Comparison of ENCODE assay signal across 26 mouse cellular contexts in the genomic region with DNA sequence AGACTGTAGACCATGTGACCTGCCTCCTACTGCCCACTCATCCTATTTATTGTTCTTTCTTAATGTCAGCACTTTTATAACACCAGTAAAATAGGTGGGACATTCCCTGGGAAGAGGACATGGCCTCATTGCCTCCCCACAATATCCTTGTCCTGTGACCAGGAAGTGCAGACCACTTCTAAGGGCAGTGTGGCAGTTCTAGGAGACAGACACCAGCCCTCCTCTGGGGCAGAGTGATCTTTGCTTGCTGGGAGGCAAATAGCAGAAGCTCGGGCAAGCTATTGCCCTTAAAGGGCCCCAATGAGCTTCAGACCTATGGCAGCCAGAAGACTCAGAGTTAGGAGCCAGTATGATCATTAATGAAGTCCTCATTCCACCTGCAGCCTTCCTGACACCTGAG. TPM values are rescaled to one million over a fixed set of nuclear protein-coding genes. Genes with fewer than 3 reads are reported as not detected.
DNase-seq lines count a peak whose midpoint lies in the region; ATAC-seq and TF ChIP-seq lines count a peak whose summit lies in the region.
"Had no signal": no experiment of that assay in that cellular context is flagged by ENCODE, and none has a peak within 500 bp of the region (broad histone marks: within the 10 kb centered on the region; RNA-seq: fewer than 3 reads in every experiment).

No protein-coding gene starts in this region.

- no peak for DNase-seq in heart, adult 8-10 months (ENCODE audit: low spot score)
- DNase-seq in spleen, adult 2 months (ENCODE audit: low read depth in 1 of 2, low spot score in 2 of 2) = no peak
- DNase-seq in spleen, postnatal 4 days (ENCODE audit: low spot score in 2 of 2) = no peak
- DNase-seq in retina, postnatal 1 day = no peak
- no peak for DNase-seq in kidney, adult 18-20 months
- DNase-seq: adrenal gland, adult 8-10 months; adrenal gland, postnatal 36 days; cerebellum, adult 11-12 months; cerebellum, adult 9-10 months; cerebellum, postnatal 25 days; gastrocnemius, postnatal 10 days; heart, adult 18-20 months; heart, postnatal 10 days; heart, postnatal 4 days had no signal

- WGBS in heart, embryonic 15.5 days = 38% methylated on average over 1 of the region's 1 CpGs
- WGBS in spleen, adult 2 months = 43% methylated on average over 1 of the region's 1 CpGs
- WGBS in intestine, embryonic 16.5 days = 33% methylated on average over 1 of the region's 1 CpGs

- TF ChIP-seq CTCF in spleen, adult 2 months (IDR thresholded peaks at IDR 0.05; ENCODE audit: extremely low read depth, insufficient read depth, insufficient read length, insufficient replicate concordance) = no peak

- no peaks in the 10 kb centered on the region for H3K27me3 ChIP-seq in heart, embryonic 15.5 days
- H3K27me3 ChIP-seq in spleen, adult 2 months (ENCODE audit: control insufficient read depth, insufficient read depth, low read length) = no peaks in the 10 kb centered on the region
- no peaks in the 10 kb centered on the region for H3K27me3 ChIP-seq in intestine, embryonic 16.5 days (replicated peaks; ENCODE audit: control insufficient read depth, insufficient read depth, low read length)
- H3K27me3 ChIP-seq in megakaryocyte, embryonic 14.5 days (replicated peaks) = peaks cover 4% of the 10 kb centered on the region
- H3K27me3 ChIP-seq: embryonic facial prominence, embryonic 12.5 days; forebrain, embryonic 15.5 days; hindbrain, embryonic 12.5 days had no signal

- no peak for TF ChIP-seq POLR2A in spleen, adult 2 months (IDR thresholded peaks at IDR 0.05; ENCODE audit: low read depth, low read length)

- peaks cover 12% of the 10 kb centered on the region for H3K4me1 ChIP-seq in heart, embryonic 15.5 days (replicated peaks)
- H3K4me1 ChIP-seq in spleen, adult 2 months (ENCODE audit: control insufficient read depth, insufficient read depth, insufficient read length) = peaks cover 5% of the 10 kb centered on the region; the same call in 1 of the 2 replicates
- H3K4me1 ChIP-seq in intestine, embryonic 16.5 days (ENCODE audit: control insufficient read depth, insufficient read depth, low read length) = no peaks in the 10 kb centered on the region
- H3K4me1 ChIP-seq in megakaryocyte, embryonic 14.5 days = peaks cover 32% of the 10 kb centered on the region
- H3K4me1 ChIP-seq: embryonic facial prominence, embryonic 12.5 days; forebrain, embryonic 15.5 days; hindbrain, embryonic 12.5 days had no signal

- no peak overlapping the region for H3K4me3 ChIP-seq in heart, embryonic 15.5 days
- H3K4me3 ChIP-seq in spleen, adult 2 months (ENCODE audit: extremely low read depth, insufficient read depth, insufficient read length) = no peak overlapping the region
- H3K4me3 ChIP-seq in intestine, embryonic 16.5 days (ENCODE audit: low read length) = no peak overlapping the region
- H3K4me3 ChIP-seq in megakaryocyte, embryonic 14.5 days (replicated peaks) = peak overlapping the region; percentile 15
- H3K4me3 ChIP-seq: embryonic facial prominence, embryonic 12.5 days; forebrain, embryonic 15.5 days; hindbrain, embryonic 12.5 days had no signal

- H3K9ac ChIP-seq in heart, embryonic 15.5 days = no peak overlapping the region
- H3K9ac ChIP-seq in intestine, embryonic 16.5 days (ENCODE audit: low read depth, low read length) = no peak overlapping the region; the same call in 1 of the 2 replicates
- H3K9ac ChIP-seq: embryonic facial prominence, embryonic 12.5 days; forebrain, embryonic 15.5 days; hindbrain, embryonic 12.5 days had no signal

- ATAC-seq in heart, embryonic 15.5 days (replicated peaks; ENCODE audit: insufficient number of reproducible peaks, insufficient read depth, low FRiP score, low read depth) = no peak
- ATAC-seq in intestine, embryonic 16.5 days = peak; percentile 75
- ATAC-seq: forebrain, embryonic 15.5 days; hindbrain, embryonic 16.5 days; inflammation-experienced regulatory T-cells, adult 6 months had no signal

- no peaks in the 10 kb centered on the region for H3K36me3 ChIP-seq in heart, embryonic 15.5 days
- H3K36me3 ChIP-seq in spleen, adult 2 months (ENCODE audit: control insufficient read depth, insufficient read depth, low read length) = peaks cover 2% of the 10 kb centered on the region
- H3K36me3 ChIP-seq in intestine, embryonic 16.5 days (ENCODE audit: control insufficient read depth, insufficient read depth, low read length) = no peaks in the 10 kb centered on the region
- H3K36me3 ChIP-seq in megakaryocyte, embryonic 14.5 days (replicated peaks; ENCODE audit: low read length) = peaks cover 39% of the 10 kb centered on the region
- H3K36me3 ChIP-seq: embryonic facial prominence, embryonic 12.5 days; forebrain, embryonic 15.5 days; hindbrain, embryonic 12.5 days had no signal

- H3K4me2 ChIP-seq in heart, embryonic 15.5 days = 0 out of 2 replicates have a peak overlapping the region, but pooled peaks have one; percentile 21
- no peak overlapping the region for H3K4me2 ChIP-seq in intestine, embryonic 16.5 days (ENCODE audit: low read depth, low read length)
- H3K4me2 ChIP-seq: embryonic facial prominence, embryonic 12.5 days; forebrain, embryonic 15.5 days; hindbrain, embryonic 12.5 days had no signal

- H3K9me3 ChIP-seq in heart, embryonic 15.5 days (replicated peaks) = no peaks in the 10 kb centered on the region
- H3K9me3 ChIP-seq in intestine, embryonic 16.5 days (ENCODE audit: control insufficient read depth, low read length) = no peaks in the 10 kb centered on the region
- H3K9me3 ChIP-seq in megakaryocyte, embryonic 14.5 days = no peaks in the 10 kb centered on the region
- H3K9me3 ChIP-seq: embryonic facial prominence, embryonic 12.5 days; forebrain, embryonic 15.5 days; hindbrain, embryonic 12.5 days had no signal

- H3K27ac ChIP-seq in heart, embryonic 15.5 days = peak overlapping the region; percentile 47; the same call in 1 of the 2 replicates
- H3K27ac ChIP-seq in spleen, adult 2 months (ENCODE audit: insufficient read depth, low read length) = peak overlapping the region; percentile 81
- H3K27ac ChIP-seq in intestine, embryonic 16.5 days (ENCODE audit: low read length) = peak overlapping the region; percentile 66
- H3K27ac ChIP-seq: embryonic facial prominence, embryonic 12.5 days; forebrain, embryonic 15.5 days; hindbrain, embryonic 12.5 days had no signal

RNA-seq across cellular contexts. Expression of a gene that starts 6.6 kb away (rescaled TPM):
- polyA plus RNA-seq in heart, embryonic 15.5 days (2015; fragmentation: Nextera tagmentation; extraction: Ambion mirVana) = 8.0 and 12.2 TPM in 2 replicates
- 1 to 10 TPM; 3.5 to 5.2 (median 4.4) TPM for total RNA-seq in heart, adult 8-10 months (2022)
- 13.1 and 16.4 TPM in 2 replicates for polyA plus RNA-seq in spleen, adult 2 months (2012; rRNA removed)
- 22.4 and 27.4 TPM in 2 replicates for polyA plus RNA-seq in intestine, embryonic 16.5 days (2015; fragmentation: Nextera tagmentation; extraction: Ambion mirVana)
- 12.6 and 15.3 TPM in 2 replicates for polyA plus RNA-seq in megakaryocyte, embryonic 14.5 days (2012; ENCODE audit: insufficient read depth, low replicate concordance)

RNA-seq across cellular contexts. Expression of a gene that starts 6.8 kb away (rescaled TPM):
- polyA plus RNA-seq in heart, embryonic 15.5 days (2015; fragmentation: Nextera tagmentation; extraction: Ambion mirVana) = 47.1 and 56.2 TPM in 2 replicates
- 10 to 100 TPM; 62.8 to 66.2 (median 63.3) TPM for total RNA-seq in heart, adult 8-10 months (2022)
- 101 and 133 TPM in 2 replicates for polyA plus RNA-seq in spleen, adult 2 months (2012; rRNA removed)
- 76.7 and 86.4 TPM in 2 replicates for polyA plus RNA-seq in intestine, embryonic 16.5 days (2015; fragmentation: Nextera tagmentation; extraction: Ambion mirVana)
- 2.2 TPM in 1 of 2 replicates, not detected in the other for polyA plus RNA-seq in megakaryocyte, embryonic 14.5 days (2012; ENCODE audit: insufficient read depth, low replicate concordance)

RNA-seq across cellular contexts. Expression of a gene that starts 17.9 kb away (rescaled TPM):
- not detected in 2 replicates for polyA plus RNA-seq in heart, embryonic 15.5 days (2015; fragmentation: Nextera tagmentation; extraction: Ambion mirVana)
- total RNA-seq in heart, adult 8-10 months (2022) = under 1 TPM in 2 of 4 experiments, not detected in 2; 0.24 to 0.57 TPM
- 0.13 TPM in 1 of 2 replicates, not detected in the other for polyA plus RNA-seq in spleen, adult 2 months (2012; rRNA removed)
- 0.23 TPM in 1 of 2 replicates, not detected in the other for polyA plus RNA-seq in intestine, embryonic 16.5 days (2015; fragmentation: Nextera tagmentation; extraction: Ambion mirVana)
- 0.25 TPM in 1 of 2 replicates, not detected in the other for polyA plus RNA-seq in megakaryocyte, embryonic 14.5 days (2012; ENCODE audit: insufficient read depth, low replicate concordance)
- total RNA-seq: adrenal gland, adult 8-10 months; adrenal gland, postnatal 36 days; ES-E14; gastrocnemius, postnatal 10 days; gastrocnemius, postnatal 4 days; heart, adult 18-20 months; heart, postnatal 10 days; heart, postnatal 4 days had no signal
- polyA plus RNA-seq: cortical plate, adult 2 months; embryonic facial prominence, embryonic 12.5 days; forebrain, embryonic 11.5 days; forebrain, embryonic 15.5 days; hindbrain, embryonic 12.5 days; hindbrain, embryonic 16.5 days; inflammation-experienced regulatory T-cells, adult 6 months had no signal

RNA-seq across cellular contexts. Expression of a gene that starts 27.9 kb away (rescaled TPM):
- 163 and 208 TPM in 2 replicates for polyA plus RNA-seq in heart, embryonic 15.5 days (2015; fragmentation: Nextera tagmentation; extraction: Ambion mirVana)
- total RNA-seq in heart, adult 8-10 months (2022) = 10 to 100 TPM; 39.5 to 50.6 (median 44.3) TPM
- polyA plus RNA-seq in spleen, adult 2 months (2012; rRNA removed) = 86.7 and 106 TPM in 2 replicates
- 736 and 778 TPM in 2 replicates for polyA plus RNA-seq in intestine, embryonic 16.5 days (2015; fragmentation: Nextera tagmentation; extraction: Ambion mirVana)
- polyA plus RNA-seq in megakaryocyte, embryonic 14.5 days (2012; ENCODE audit: insufficient read depth, low replicate concordance) = 257 and 338 TPM in 2 replicates

RNA-seq across cellular contexts. Expression of a gene that starts 36.8 kb away (rescaled TPM):
- 24.5 and 28.4 TPM in 2 replicates for polyA plus RNA-seq in heart, embryonic 15.5 days (2015; fragmentation: Nextera tagmentation; extraction: Ambion mirVana)
- total RNA-seq in heart, adult 8-10 months (2022) = 1 to 10 TPM; 1.9 to 2.4 (median 2.2) TPM
- 50.4 and 118 TPM in 2 replicates for polyA plus RNA-seq in spleen, adult 2 months (2012; rRNA removed)
- 36.2 and 40.0 TPM in 2 replicates for polyA plus RNA-seq in intestine, embryonic 16.5 days (2015; fragmentation: Nextera tagmentation; extraction: Ambion mirVana)
- 68.9 and 81.7 TPM in 2 replicates for polyA plus RNA-seq in megakaryocyte, embryonic 14.5 days (2012; ENCODE audit: insufficient read depth, low replicate concordance)

Comparison
In these comparisons a context has a peak if more than half of its experiments do, and no peak if none do; other contexts are left out.
1. RNA of a gene that starts 6.8 kb away (polyA plus RNA-seq): 101 to 133 TPM in spleen, adult 2 months, 76.7 to 86.4 TPM in intestine, embryonic 16.5 days and 47.1 to 56.2 TPM in heart, embryonic 15.5 days; 2.2 TPM in megakaryocyte, embryonic 14.5 days; every median in the first group is over 10 times any median in the second.
2. Peak in every context shown above with its lines, with median percentiles within 50 percentile points of each other: H3K27ac ChIP-seq.